Mouse (Mus musculus): Measurements from ENCODE around the gene Eln. TPM values are rescaled to one million over a fixed set of nuclear protein-coding genes. Genes with fewer than 3 reads are reported as not detected.
A peak's percentile ranks its signal among the peaks of the same experiment; 100 is the strongest.

Eln gene
- polyA plus RNA-seq, 1 experiment from 2014 or later, result 570 TPM

GRCm38 (mm10) chr5:134771750-134772149, 24.6 kb upstream of the Eln start:
- H3K27ac ChIP-seq (ENCODE audit: low read length), result peak overlapping the region; percentile 62
- H3K9me3 ChIP-seq (ENCODE audit: control insufficient read depth, low read length), result no peaks in the 10 kb centered on the region
- H3K4me3 ChIP-seq (ENCODE audit: low read length), result no peak overlapping the region
- H3K4me1 ChIP-seq (replicated peaks; ENCODE audit: control insufficient read depth, insufficient read depth, low read length), result 0 out of 2 replicates have a peak, but pooled peaks cover 6% of the 10 kb centered on the region
- no peaks in the 10 kb centered on the region for H3K36me3 ChIP-seq (ENCODE audit: control insufficient read depth, insufficient read depth, low read length)
- no peak overlapping the region for H3K4me2 ChIP-seq (ENCODE audit: low read depth, low read length)
- H3K9ac ChIP-seq (ENCODE audit: low read length), result no peak overlapping the region
- no peak for ATAC-seq (ENCODE audit: low read depth)
- no peaks in the 10 kb centered on the region for H3K27me3 ChIP-seq (ENCODE audit: control insufficient read depth, insufficient read depth, low read depth, low read length)
- 75% methylated on average over 3 of the region's 3 CpGs for WGBS

DNA sequence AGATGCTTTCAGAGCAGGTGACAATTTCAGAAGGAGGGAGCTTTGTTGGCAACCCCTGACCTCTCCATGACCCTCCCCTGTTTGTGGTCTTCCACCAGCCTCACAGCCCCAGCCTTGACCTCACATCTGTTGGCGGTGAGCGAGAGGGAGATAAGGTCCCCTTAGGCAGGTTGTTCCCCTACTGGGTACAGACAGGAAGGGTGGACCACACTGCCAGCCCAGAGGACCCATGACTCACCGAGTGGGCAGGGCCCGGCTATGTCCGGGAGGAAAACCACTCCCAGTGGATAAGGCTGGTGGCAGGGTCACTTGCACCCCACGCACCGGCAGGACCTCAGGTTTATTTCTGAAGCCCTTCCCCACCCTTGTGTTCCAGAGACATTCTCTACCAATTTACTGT, 22.1 kb upstream of the Eln start:
- 0 out of 2 replicates have a peak, but pooled peaks cover 6% of the 10 kb centered on the region for H3K4me1 ChIP-seq (replicated peaks; ENCODE audit: control insufficient read depth, insufficient read depth, low read length)
- no peak for ATAC-seq (ENCODE audit: low read depth)
- H3K4me2 ChIP-seq (ENCODE audit: low read depth, low read length), result no peak overlapping the region
- WGBS, result 42% methylated on average over 7 of the region's 7 CpGs
- H3K27me3 ChIP-seq (ENCODE audit: control insufficient read depth, insufficient read depth, low read depth, low read length), result no peaks in the 10 kb centered on the region
- H3K27ac ChIP-seq (ENCODE audit: low read length), result no peak overlapping the region
- H3K9ac ChIP-seq (ENCODE audit: low read length), result no peak overlapping the region
- no peak overlapping the region for H3K4me3 ChIP-seq (ENCODE audit: low read length)
- H3K9me3 ChIP-seq (ENCODE audit: control insufficient read depth, low read length), result no peaks in the 10 kb centered on the region
- no peaks in the 10 kb centered on the region for H3K36me3 ChIP-seq (ENCODE audit: control insufficient read depth, insufficient read depth, low read length)

GRCm38 (mm10) chr5:134765441-134765840, 18.3 kb upstream of the Eln start:
- Histone ChIP-seq H3K9ac (ENCODE audit: low read length) (no peak overlapping the region), H3K27me3 (ENCODE audit: control insufficient read depth, insufficient read depth, low read depth, low read length) (no peaks in the 10 kb centered on the region), H3K36me3 (ENCODE audit: control insufficient read depth, insufficient read depth, low read length) (no peaks in the 10 kb centered on the region), H3K27ac (ENCODE audit: low read length) (no peak overlapping the region), H3K4me3 (ENCODE audit: low read length) (no peak overlapping the region), H3K4me2 (ENCODE audit: low read depth, low read length) (no peak overlapping the region), H3K9me3 (ENCODE audit: control insufficient read depth, low read length) (no peaks in the 10 kb centered on the region), H3K4me1 (replicated peaks; ENCODE audit: control insufficient read depth, insufficient read depth, low read length) (no peaks in the 10 kb centered on the region)
- no peak for ATAC-seq (ENCODE audit: low read depth)
- WGBS, result 72% methylated on average over 16 of the region's 16 CpGs

GRCm38 (mm10) chr5:134763326-134763725, 16.2 kb upstream of the Eln start:
- Histone ChIP-seq H3K27ac (ENCODE audit: low read length) (no peak overlapping the region), H3K4me2 (ENCODE audit: low read depth, low read length) (no peak overlapping the region), H3K9ac (ENCODE audit: low read length) (no peak overlapping the region), H3K4me3 (ENCODE audit: low read length) (no peak overlapping the region), H3K9me3 (ENCODE audit: control insufficient read depth, low read length) (no peaks in the 10 kb centered on the region), H3K36me3 (ENCODE audit: control insufficient read depth, insufficient read depth, low read length) (no peaks in the 10 kb centered on the region), H3K27me3 (ENCODE audit: control insufficient read depth, insufficient read depth, low read depth, low read length) (no peaks in the 10 kb centered on the region), H3K4me1 (replicated peaks; ENCODE audit: control insufficient read depth, insufficient read depth, low read length) (no peaks in the 10 kb centered on the region)
- WGBS, result 72% methylated on average over 9 of the region's 9 CpGs
- ATAC-seq (ENCODE audit: low read depth), result peak; percentile 19; the same call in 1 of the 2 replicates

- Histone ChIP-seq H3K27ac (ENCODE audit: low read length) (no peak overlapping the region), H3K27me3 (ENCODE audit: control insufficient read depth, insufficient read depth, low read depth, low read length) (no peaks in the 10 kb centered on the region), H3K36me3 (ENCODE audit: control insufficient read depth, insufficient read depth, low read length) (no peaks in the 10 kb centered on the region), H3K4me1 (replicated peaks; ENCODE audit: control insufficient read depth, insufficient read depth, low read length) (no peaks in the 10 kb centered on the region), H3K9ac (ENCODE audit: low read length) (no peak overlapping the region), H3K9me3 (ENCODE audit: control insufficient read depth, low read length) (no peaks in the 10 kb centered on the region), H3K4me2 (ENCODE audit: low read depth, low read length) (no peak overlapping the region), H3K4me3 (ENCODE audit: low read length) (no peak overlapping the region)
- 0 out of 2 replicates have a peak, but pooled peaks have one; percentile 24 for ATAC-seq (ENCODE audit: low read depth)
- WGBS, result 54% methylated on average over 18 of the region's 18 CpGs
Observed at GRCm38 (mm10) chr5:134761409-134762124, 14.4 kb upstream of the Eln start.

DNA sequence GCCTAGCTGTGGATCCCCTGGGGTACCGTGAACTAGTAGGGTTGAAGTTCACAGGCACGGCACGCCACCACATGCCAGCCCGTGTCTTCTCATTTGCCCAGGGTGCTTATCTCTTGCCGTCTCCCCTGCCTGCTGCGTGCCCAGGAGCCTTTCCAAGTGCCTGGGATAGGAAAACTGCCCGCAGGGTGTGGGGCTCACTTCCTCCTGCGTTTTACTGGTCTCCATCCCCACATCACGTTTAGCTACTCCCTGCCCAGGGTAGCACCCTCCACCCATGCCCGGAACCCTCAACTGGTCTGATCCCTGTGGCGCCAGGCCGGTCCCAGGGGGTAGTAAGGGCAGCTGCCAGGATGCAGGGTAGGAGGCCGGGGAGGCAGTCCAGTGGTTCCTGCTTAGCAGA, 8.9 kb upstream of the Eln start:
- H3K36me3 ChIP-seq (ENCODE audit: control insufficient read depth, insufficient read depth, low read length), result no peaks in the 10 kb centered on the region
- ATAC-seq (ENCODE audit: low read depth), result no peak
- peaks cover 4% of the 10 kb centered on the region for H3K4me1 ChIP-seq (replicated peaks; ENCODE audit: control insufficient read depth, insufficient read depth, low read length)
- no peak overlapping the region for H3K9ac ChIP-seq (ENCODE audit: low read length)
- no peak overlapping the region for H3K4me2 ChIP-seq (ENCODE audit: low read depth, low read length)
- no peaks in the 10 kb centered on the region for H3K9me3 ChIP-seq (ENCODE audit: control insufficient read depth, low read length)
- WGBS, result 46% methylated on average over 13 of the region's 13 CpGs
- no peak overlapping the region for H3K4me3 ChIP-seq (ENCODE audit: low read length)
- no peak overlapping the region for H3K27ac ChIP-seq (ENCODE audit: low read length)
- no peaks in the 10 kb centered on the region for H3K27me3 ChIP-seq (ENCODE audit: control insufficient read depth, insufficient read depth, low read depth, low read length)

GRCm38 (mm10) chr5:134754096-134754495, 7.0 kb upstream of the Eln start:
- Histone ChIP-seq H3K4me2 (ENCODE audit: low read depth, low read length) (no peak overlapping the region), H3K27me3 (ENCODE audit: control insufficient read depth, insufficient read depth, low read depth, low read length) (no peaks in the 10 kb centered on the region), H3K4me3 (ENCODE audit: low read length) (no peak overlapping the region), H3K9ac (ENCODE audit: low read length) (no peak overlapping the region), H3K4me1 (replicated peaks; ENCODE audit: control insufficient read depth, insufficient read depth, low read length) (peaks cover 4% of the 10 kb centered on the region), H3K27ac (ENCODE audit: low read length) (no peak overlapping the region; the same call in none of the 2 replicates), H3K36me3 (ENCODE audit: control insufficient read depth, insufficient read depth, low read length) (no peaks in the 10 kb centered on the region), H3K9me3 (ENCODE audit: control insufficient read depth, low read length) (no peaks in the 10 kb centered on the region)
- peak; percentile 91 for ATAC-seq (ENCODE audit: low read depth)
- 18% methylated on average over 10 of the region's 10 CpGs for WGBS

GRCm38 (mm10) chr5:134750469-134750868, 3.3 kb upstream of the Eln start:
- peaks cover 19% of the 10 kb centered on the region for H3K4me1 ChIP-seq (replicated peaks; ENCODE audit: control insufficient read depth, insufficient read depth, low read length)
- no peak overlapping the region for H3K4me3 ChIP-seq (ENCODE audit: low read length)
- H3K4me2 ChIP-seq (ENCODE audit: low read depth, low read length), result no peak overlapping the region
- WGBS, result 88% methylated on average over 7 of the region's 7 CpGs
- H3K9ac ChIP-seq (ENCODE audit: low read length), result no peak overlapping the region
- ATAC-seq (ENCODE audit: low read depth), result no peak
- no peaks in the 10 kb centered on the region for H3K27me3 ChIP-seq (ENCODE audit: control insufficient read depth, insufficient read depth, low read depth, low read length)
- H3K27ac ChIP-seq (ENCODE audit: low read length), result no peak overlapping the region
- no peaks in the 10 kb centered on the region for H3K36me3 ChIP-seq (ENCODE audit: control insufficient read depth, insufficient read depth, low read length)
- no peaks in the 10 kb centered on the region for H3K9me3 ChIP-seq (ENCODE audit: control insufficient read depth, low read length)

DNA sequence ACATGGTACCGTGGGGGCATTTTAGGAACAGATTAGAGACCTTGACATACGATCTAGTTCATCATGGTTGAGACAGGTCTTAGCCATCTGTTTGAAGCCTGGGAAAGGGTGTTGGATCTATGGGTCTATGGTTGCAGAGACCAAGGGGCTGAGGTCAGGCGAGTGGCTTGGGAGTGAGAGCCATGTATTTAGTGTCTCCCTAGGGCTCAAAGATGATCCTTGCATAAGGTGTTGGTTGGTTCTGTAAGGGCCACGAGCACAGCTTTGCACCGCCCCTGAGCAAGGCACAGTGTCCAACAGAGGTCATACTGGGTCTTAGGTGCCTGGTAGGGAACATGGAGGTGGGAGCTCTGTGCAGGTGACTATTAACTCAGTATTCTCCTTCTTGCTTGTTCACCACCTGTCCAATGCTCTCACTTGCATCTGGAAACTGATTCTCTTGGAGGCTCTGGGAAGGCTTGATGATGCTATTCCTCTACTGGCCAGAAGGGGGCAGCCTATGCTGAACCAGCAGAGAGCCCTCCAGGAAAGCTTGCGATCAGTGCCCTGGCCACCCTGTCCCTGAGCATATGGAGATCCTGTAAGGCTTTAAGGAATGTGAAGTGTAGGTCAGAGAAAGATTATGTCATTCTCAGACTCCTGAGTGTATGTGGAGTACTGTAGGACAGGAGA, 960 bp upstream of the Eln start:
- 39% methylated on average over 6 of the region's 6 CpGs for WGBS
- H3K4me3 ChIP-seq (ENCODE audit: low read length), result peak overlapping the region; percentile 66; the same call in 1 of the 2 replicates
- H3K9ac ChIP-seq (ENCODE audit: low read length), result 0 out of 2 replicates have a peak overlapping the region, but pooled peaks have one; percentile 77
- peak overlapping the region; percentile 80 for H3K4me2 ChIP-seq (ENCODE audit: low read depth, low read length)
- H3K4me1 ChIP-seq (replicated peaks; ENCODE audit: control insufficient read depth, insufficient read depth, low read length), result peaks cover 23% of the 10 kb centered on the region
- no peaks in the 10 kb centered on the region for H3K36me3 ChIP-seq (ENCODE audit: control insufficient read depth, insufficient read depth, low read length)
- H3K27ac ChIP-seq (ENCODE audit: low read length), result peak overlapping the region; percentile 82
- H3K9me3 ChIP-seq (ENCODE audit: control insufficient read depth, low read length), result no peaks in the 10 kb centered on the region
- peak; percentile 27 for ATAC-seq (ENCODE audit: low read depth)
- no peaks in the 10 kb centered on the region for H3K27me3 ChIP-seq (ENCODE audit: control insufficient read depth, insufficient read depth, low read depth, low read length)

All from lung, embryonic 16.5 days (tissue).